Mouse (Mus musculus) B cell, adult 67 days (primary cell): ENCODE data around the gene Olfr1211. TPM values are rescaled to one million over a fixed set of nuclear protein-coding genes. Genes with fewer than 3 reads are reported as not detected.

ENCODE experiments used
- total RNA-seq, 2 experiments: library from RNA; stranded (reverse); gene quantifications; 4 replicates each; pipeline ENCODE4 v1.2.4; 2023

The Olfr1211 gene
- not detected for total RNA-seq

GRCm38 (mm10) chr2:88938011-88938410, at the start of gene Olfr1211:
Olfr1211 (minus strand) TSS chr2:88938111.

GRCm38 (mm10) chr2:88980181-88980580, 42.3 kb upstream of the Olfr1211 start, which contains the start of gene Gm13762:
Gm13762 (minus strand) TSS chr2:88980281.

GRCm38 (mm10) chr2:88953669-88954068, 15.8 kb upstream of the Olfr1211 start, which contains the start of gene Olfr1212:
Olfr1212 (plus strand) TSS chr2:88953969.

GRCm38 (mm10) chr2:88915057-88915456, 22.9 kb downstream of the Olfr1211 start, which contains the start of gene Olfr1209:
Olfr1209 (minus strand) TSS chr2:88915157.

GRCm38 (mm10) chr2:88902211-88902610, 35.7 kb downstream of the Olfr1211 start, which contains the start of gene Olfr1208:
Olfr1208 (minus strand) TSS chr2:88902311.

Other genes with a start within 250 kb of the Olfr1211 start
- not detected for gene Olfr1195, start 248.9 kb downstream of the Olfr1211 start, total RNA-seq
- gene Olfr1196, start 233.5 kb downstream of the Olfr1211 start, total RNA-seq = not detected
- not detected for gene Olfr1197, start 205.7 kb downstream of the Olfr1211 start, total RNA-seq
- gene Olfr1198, start 186.7 kb downstream of the Olfr1211 start, total RNA-seq = not detected
- not detected for gene Olfr1199, start 177.6 kb downstream of the Olfr1211 start, total RNA-seq
- gene Olfr1200, start 167.6 kb downstream of the Olfr1211 start, total RNA-seq = not detected
- gene Olfr1201, start 145.1 kb downstream of the Olfr1211 start, total RNA-seq = not detected
- not detected for gene Olfr1202, start 123.6 kb downstream of the Olfr1211 start, total RNA-seq
- gene Olfr1205, start 108.4 kb downstream of the Olfr1211 start, total RNA-seq = not detected
- not detected for gene Olfr1204, start 88.8 kb downstream of the Olfr1211 start, total RNA-seq
- not detected for gene Olfr1206, start 74.9 kb downstream of the Olfr1211 start, total RNA-seq
- gene Olfr1208, start 35.8 kb downstream of the Olfr1211 start, total RNA-seq = not detected
- not detected for gene Olfr1209, start 23.0 kb downstream of the Olfr1211 start, total RNA-seq
- gene Olfr1212, start 15.9 kb upstream of the Olfr1211 start, total RNA-seq = not detected
- gene Gm13762, start 42.2 kb upstream of the Olfr1211 start, total RNA-seq = not detected
- gene Olfr1214, start 54.5 kb upstream of the Olfr1211 start, total RNA-seq = not detected
- gene Olfr1215, start 68.9 kb upstream of the Olfr1211 start, total RNA-seq = not detected
- gene Olfr1216, start 80.2 kb upstream of the Olfr1211 start, total RNA-seq = not detected
- gene Olfr1217, start 94.0 kb upstream of the Olfr1211 start, total RNA-seq = not detected
- not detected for gene Olfr1218, start 123.1 kb upstream of the Olfr1211 start, total RNA-seq
- gene Olfr1219, start 145.4 kb upstream of the Olfr1211 start, total RNA-seq = not detected
- gene Olfr1220, start 168.7 kb upstream of the Olfr1211 start, total RNA-seq = not detected
- not detected for gene Olfr1221, start 179.2 kb upstream of the Olfr1211 start, total RNA-seq
- not detected for gene Olfr1222, start 194.9 kb upstream of the Olfr1211 start, total RNA-seq
- not detected for gene Olfr1223, start 213.4 kb upstream of the Olfr1211 start, total RNA-seq
- not detected for gene Olfr1224-ps1, start 226.0 kb upstream of the Olfr1211 start, total RNA-seq
- not detected for gene Olfr1225, start 236.6 kb upstream of the Olfr1211 start, total RNA-seq